Mouse (Mus musculus): ENCODE results near the gene Kcnmb1.

DNA sequence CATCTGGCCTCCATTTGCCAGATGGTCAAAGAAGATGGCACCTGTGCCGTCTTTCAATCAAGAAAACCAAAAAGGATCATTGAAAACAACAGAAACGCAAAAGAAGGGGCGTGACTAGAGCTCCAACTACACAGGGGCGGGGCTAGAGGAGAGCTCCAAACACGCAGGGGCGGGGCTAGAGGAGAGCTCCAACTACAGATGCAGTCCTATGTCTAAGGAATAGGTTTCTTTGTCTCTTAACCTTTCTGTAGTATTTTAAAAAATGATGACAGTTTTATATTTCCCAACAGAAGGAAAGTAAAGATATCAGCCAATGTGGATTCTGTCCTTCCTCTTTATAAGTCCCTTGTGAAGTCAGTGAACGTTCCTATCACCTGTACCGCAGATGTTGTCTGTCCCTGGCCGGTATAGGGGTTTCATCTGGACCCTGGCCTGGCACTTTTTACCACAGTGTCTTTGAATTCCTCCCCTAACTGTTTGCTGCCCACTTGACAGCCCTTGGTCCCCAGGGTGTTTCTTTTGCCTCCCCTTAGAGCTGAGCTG, 18.0 kb upstream of the Kcnmb1 start:
- TF ChIP-seq CTCF (IDR thresholded peaks at IDR 0.05; ENCODE audit: insufficient read depth, low read length) (no peak), POLR2A (IDR thresholded peaks at IDR 0.05; ENCODE audit: borderline replicate concordance, extremely low read depth, low read depth, low read length) (no peak)

Data from lung, adult 2 months (tissue).